Mouse (Mus musculus): ENCODE results near the gene Mrpl50. TPM values are rescaled to one million over a fixed set of nuclear protein-coding genes. Genes with fewer than 3 reads are reported as not detected.

Mrpl50 gene
- polyA plus RNA-seq (2012; rRNA removed) (17.1 and 30.0 TPM in 2 replicates), polyA plus RNA-seq (2014; fragmentation: Nextera tagmentation; extraction: Ambion mirVana) (74.3 and 80.2 TPM in 2 replicates)

GRCm38 (mm10) chr4:49520572-49521340 is at the start of gene Mrpl50, which contains the start of gene Zfp189:
Mrpl50 (minus strand) TSS chr4:49521093.
Zfp189 (plus strand) TSS chr4:49521176.
- ATAC-seq (ENCODE audit: low FRiP score, low read depth) (peak; percentile 99), DNase-seq (ENCODE audit: low spot score) (peak; percentile 97)
- H3K4me3 ChIP-seq (replicated peaks; ENCODE audit: low read length) = peak within 1 kb of the TSS; percentile 66
- peak within 1 kb of the TSS; percentile 61 for H3K27ac ChIP-seq (replicated peaks; ENCODE audit: low read depth, low read length)
- WGBS = under 1% methylated on average over 41 of the region's 41 CpGs
- peak within 1 kb of the TSS; percentile 73 for H3K9ac ChIP-seq (ENCODE audit: low read depth, low read length, severe bottlenecking)
- no peaks in the 10 kb centered on the region for H3K9me3 ChIP-seq (ENCODE audit: control insufficient read depth, low read length)
- peak within 1 kb of the TSS; percentile 65 for H3K4me2 ChIP-seq (replicated peaks; ENCODE audit: low read depth, low read length, severe bottlenecking)
- H3K27me3 ChIP-seq (ENCODE audit: control insufficient read depth, insufficient read depth, low read length) = no peaks in the 10 kb centered on the region
- peaks cover 10% of the 10 kb centered on the region; the same call in 1 of the 2 replicates for H3K36me3 ChIP-seq (ENCODE audit: control insufficient read depth, insufficient read depth, low read length)
- TF ChIP-seq POLR2A (IDR thresholded peaks at IDR 0.05; ENCODE audit: borderline replicate concordance, extremely low read depth, insufficient read depth, insufficient read length) = peak; percentile 86; the same call in 1 of the 2 replicates
- peaks cover 13% of the 10 kb centered on the region for H3K4me1 ChIP-seq (ENCODE audit: control insufficient read depth, insufficient read depth, low read length)

DNA sequence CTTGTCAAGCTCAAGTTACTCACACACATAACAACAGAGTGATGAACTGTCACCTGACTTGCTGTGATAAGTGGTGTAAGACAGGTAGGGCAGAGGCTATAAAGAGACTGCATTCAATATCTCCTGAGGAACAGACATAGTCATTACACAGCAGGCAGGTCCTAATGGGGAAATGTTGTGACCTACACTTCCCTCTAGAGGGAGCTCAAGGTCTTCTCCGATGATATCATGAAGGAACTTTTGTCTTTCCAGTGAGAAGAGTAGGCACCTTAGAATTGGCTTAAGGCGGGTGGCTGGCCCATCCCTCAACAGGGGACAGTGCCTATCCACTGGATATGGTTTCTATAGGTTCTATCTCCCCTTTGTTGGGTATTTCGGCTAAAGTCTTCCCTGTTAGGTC is 46.7 kb upstream of the Mrpl50 start:
- WGBS = 21% methylated on average over 3 of the region's 3 CpGs
- no peak overlapping the region for H3K27ac ChIP-seq (replicated peaks; ENCODE audit: low read depth, low read length)
- DNase-seq (ENCODE audit: low spot score) (peak; percentile 86), ATAC-seq (ENCODE audit: low FRiP score, low read depth) (peak; percentile 81; the same call in 1 of the 2 replicates)
- H3K9ac ChIP-seq (ENCODE audit: low read depth, low read length, severe bottlenecking) = no peak overlapping the region
- no peaks in the 10 kb centered on the region for H3K36me3 ChIP-seq (ENCODE audit: control insufficient read depth, insufficient read depth, low read length)
- H3K4me3 ChIP-seq (replicated peaks; ENCODE audit: low read length) = no peak overlapping the region
- H3K9me3 ChIP-seq (ENCODE audit: control insufficient read depth, low read length) = no peaks in the 10 kb centered on the region
- H3K27me3 ChIP-seq (ENCODE audit: control insufficient read depth, insufficient read depth, low read length) = no peaks in the 10 kb centered on the region
- no peak for TF ChIP-seq POLR2A (IDR thresholded peaks at IDR 0.05; ENCODE audit: borderline replicate concordance, extremely low read depth, insufficient read depth, insufficient read length)
- H3K4me2 ChIP-seq (replicated peaks; ENCODE audit: low read depth, low read length, severe bottlenecking) = no peak overlapping the region
- no peaks in the 10 kb centered on the region for H3K4me1 ChIP-seq (ENCODE audit: control insufficient read depth, insufficient read depth, low read length)

DNA sequence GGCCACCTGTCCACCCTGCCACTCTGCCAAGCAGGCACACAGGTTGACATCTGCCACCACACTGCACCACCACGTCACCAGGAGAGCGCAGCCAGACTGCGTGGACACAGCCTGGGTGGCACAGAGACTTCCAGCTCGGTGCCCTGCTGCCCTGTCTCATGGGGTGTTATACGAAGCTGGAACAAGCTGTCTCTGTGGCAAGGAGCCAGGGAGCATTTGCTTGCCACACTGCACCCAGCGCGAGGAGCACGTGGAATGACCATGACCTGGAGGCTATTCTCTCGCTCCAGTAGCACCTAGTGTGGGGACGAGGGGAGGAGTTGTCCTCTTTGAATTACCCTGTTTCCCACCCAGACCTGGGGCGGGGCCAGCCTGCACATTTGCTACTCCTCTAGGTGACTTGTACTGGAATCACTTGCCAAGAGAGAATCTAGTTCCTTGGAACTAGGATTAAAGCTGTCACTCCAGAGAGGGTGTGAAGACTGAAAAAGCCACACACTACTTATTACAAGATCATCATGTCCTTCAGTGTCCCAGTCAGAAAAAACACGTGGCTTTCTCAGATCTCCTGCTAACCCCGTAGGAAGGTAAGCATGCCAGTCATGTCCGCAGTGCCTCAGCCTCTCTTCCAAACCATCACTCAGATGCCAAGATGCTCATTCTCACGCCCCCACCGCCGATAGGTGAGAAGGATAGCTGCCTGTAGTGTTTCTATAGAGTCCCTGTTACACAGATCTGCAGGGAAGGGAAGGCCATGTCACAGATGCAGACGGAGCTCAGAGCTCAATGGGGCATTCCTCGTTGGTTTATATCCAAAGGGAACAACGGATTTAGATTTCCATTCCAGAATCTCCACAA is 39.3 kb upstream of the Mrpl50 start:
- no peak for TF ChIP-seq POLR2A (IDR thresholded peaks at IDR 0.05; ENCODE audit: borderline replicate concordance, extremely low read depth, insufficient read depth, insufficient read length)
- H3K27ac ChIP-seq (replicated peaks; ENCODE audit: low read depth, low read length) = no peak overlapping the region
- H3K4me3 ChIP-seq (replicated peaks; ENCODE audit: low read length) = no peak overlapping the region
- H3K27me3 ChIP-seq (ENCODE audit: control insufficient read depth, insufficient read depth, low read length) = no peaks in the 10 kb centered on the region
- H3K4me2 ChIP-seq (replicated peaks; ENCODE audit: low read depth, low read length, severe bottlenecking) = no peak overlapping the region
- no peak overlapping the region for H3K9ac ChIP-seq (ENCODE audit: low read depth, low read length, severe bottlenecking)
- H3K9me3 ChIP-seq (ENCODE audit: control insufficient read depth, low read length) = no peaks in the 10 kb centered on the region
- H3K4me1 ChIP-seq (ENCODE audit: control insufficient read depth, insufficient read depth, low read length) = no peaks in the 10 kb centered on the region
- 64% methylated on average over 20 of the region's 20 CpGs for WGBS
- no peaks in the 10 kb centered on the region for H3K36me3 ChIP-seq (ENCODE audit: control insufficient read depth, insufficient read depth, low read length)
- ATAC-seq (ENCODE audit: low FRiP score, low read depth) = no peak
- no peak for DNase-seq (ENCODE audit: low spot score)

- no peak for ATAC-seq (ENCODE audit: low FRiP score, low read depth)
- Histone ChIP-seq H3K36me3 (ENCODE audit: control insufficient read depth, insufficient read depth, low read length) (no peaks in the 10 kb centered on the region), H3K4me2 (replicated peaks; ENCODE audit: low read depth, low read length, severe bottlenecking) (no peak overlapping the region), H3K27ac (replicated peaks; ENCODE audit: low read depth, low read length) (no peak overlapping the region), H3K4me1 (ENCODE audit: control insufficient read depth, insufficient read depth, low read length) (no peaks in the 10 kb centered on the region), H3K9me3 (ENCODE audit: control insufficient read depth, low read length) (no peaks in the 10 kb centered on the region), H3K4me3 (replicated peaks; ENCODE audit: low read length) (no peak overlapping the region), H3K27me3 (ENCODE audit: control insufficient read depth, insufficient read depth, low read length) (no peaks in the 10 kb centered on the region), H3K9ac (ENCODE audit: low read depth, low read length, severe bottlenecking) (no peak overlapping the region)
- 66% methylated on average over 2 of the region's 2 CpGs for WGBS
- no peak for DNase-seq (ENCODE audit: low spot score)
- TF ChIP-seq POLR2A (IDR thresholded peaks at IDR 0.05; ENCODE audit: borderline replicate concordance, extremely low read depth, insufficient read depth, insufficient read length) = no peak
Observed at GRCm38 (mm10) chr4:49558181-49558580, 37.3 kb upstream of the Mrpl50 start.

- Histone ChIP-seq H3K27ac (replicated peaks; ENCODE audit: low read depth, low read length) (no peak overlapping the region), H3K27me3 (ENCODE audit: control insufficient read depth, insufficient read depth, low read length) (no peaks in the 10 kb centered on the region), H3K9me3 (ENCODE audit: control insufficient read depth, low read length) (no peaks in the 10 kb centered on the region), H3K4me1 (ENCODE audit: control insufficient read depth, insufficient read depth, low read length) (no peaks in the 10 kb centered on the region), H3K36me3 (ENCODE audit: control insufficient read depth, insufficient read depth, low read length) (no peaks in the 10 kb centered on the region), H3K4me3 (replicated peaks; ENCODE audit: low read length) (no peak overlapping the region), H3K4me2 (replicated peaks; ENCODE audit: low read depth, low read length, severe bottlenecking) (no peak overlapping the region), H3K9ac (ENCODE audit: low read depth, low read length, severe bottlenecking) (no peak overlapping the region)
- WGBS = 100% methylated on average over 7 of the region's 7 CpGs
- no peak for ATAC-seq (ENCODE audit: low FRiP score, low read depth)
- no peak for DNase-seq (ENCODE audit: low spot score)
- no peak for TF ChIP-seq POLR2A (IDR thresholded peaks at IDR 0.05; ENCODE audit: borderline replicate concordance, extremely low read depth, insufficient read depth, insufficient read length)
Observed at GRCm38 (mm10) chr4:49557375-49557774, 36.5 kb upstream of the Mrpl50 start.

All from limb, embryonic 14.5 days (tissue).